Mouse (Mus musculus) MEL (cell line): ENCODE data around the gene Mbnl1. TPM values are rescaled to one million over a fixed set of nuclear protein-coding genes. Genes with fewer than 3 reads are reported as not detected.

ENCODE experiments used
- DNase-seq: peaks from one replicate; pipeline ENCODE4 v3.0.0; 2011; ENCODE audit warnings: low read depth, low spot score
- H3K27ac ChIP-seq: 2 replicates; pipeline ENCODE4 v1.5.1; 2012; ENCODE audit warnings: low read depth, mild to moderate bottlenecking, control low read depth, low read length, moderate library complexity; ENCODE audit not compliant: control insufficient read depth
- H3K27me3 ChIP-seq, 2 experiments: fragments of 150-350 bp in 1 of 2; sonication (generic) in 1 of 2; 2 replicates each; pipeline ENCODE4 v1.6.1; 2012; ENCODE audit warnings: low read length in 2 of 2, mild to moderate bottlenecking in 2 of 2, improper control_type of control experiment in 1 of 2, moderate library complexity in 1 of 2; ENCODE audit not compliant: insufficient read depth in 2 of 2, control insufficient read depth in 1 of 2
- H3K36me3 ChIP-seq, 2 experiments: 2 replicates each; pipeline ENCODE4 v1.6.1; 2012 to 2014; ENCODE audit warnings: low read length in 2 of 2, improper control_type of control experiment in 1 of 2, inconsistent platforms in 1 of 2, mild to moderate bottlenecking in 1 of 2; ENCODE audit not compliant: insufficient read depth in 2 of 2, control insufficient read depth in 1 of 2
- H3K4me1 ChIP-seq, 2 experiments: fragments of 150-350 bp in 1 of 2; sonication (generic) in 1 of 2; 2 replicates each; pipeline ENCODE4 v1.6.1; 2012; ENCODE audit warnings: low read length in 2 of 2, improper control_type of control experiment in 1 of 2, mild to moderate bottlenecking in 1 of 2; ENCODE audit not compliant: insufficient read depth in 2 of 2, control insufficient read depth in 1 of 2
- H3K4me3 ChIP-seq, 2 experiments: fragments of 150-350 bp in 1 of 2; sonication (generic) in 1 of 2; 2 replicates each; pipeline ENCODE4 v1.5.1; 2012; ENCODE audit warnings: low read depth in 2 of 2, low read length in 2 of 2, mild to moderate bottlenecking in 2 of 2, moderate library complexity in 2 of 2, control low read depth in 1 of 2, improper control_type of control experiment in 1 of 2; ENCODE audit not compliant: control insufficient read depth in 1 of 2, insufficient read depth in 1 of 2
- H3K79me2 ChIP-seq: 2 replicates; pipeline ENCODE4 v1.6.1; 2012; ENCODE audit warnings: mild to moderate bottlenecking, low read length, moderate library complexity; ENCODE audit not compliant: control insufficient read depth, poor library complexity, insufficient read depth
- H3K9ac ChIP-seq: 2 replicates; pipeline ENCODE4 v1.6.1; 2012; ENCODE audit warnings: low read depth, mild to moderate bottlenecking, control low read depth, low read length, moderate library complexity; ENCODE audit not compliant: control insufficient read depth, poor library complexity, severe bottlenecking
- H3K9me3 ChIP-seq: fragments of 150-350 bp; sonication (generic); replicated peaks from 2 replicates; pipeline ENCODE4 v1.6.1; 2012; ENCODE audit warnings: mild to moderate bottlenecking, low read length, improper control_type of control experiment, moderate library complexity; ENCODE audit not compliant: insufficient read depth
- BHLHE40 ChIP-seq: IDR thresholded peaks from 2 replicates; pipeline ENCODE4 v1.6.1; 2012; ENCODE audit warnings: low read depth, mild to moderate bottlenecking, inconsistent platforms, low read length, improper control_type of control experiment, borderline replicate concordance
- CHD1 ChIP-seq: IDR thresholded peaks from 2 replicates; pipeline ENCODE4 v1.6.1; 2012; ENCODE audit warnings: low read depth, mild to moderate bottlenecking, inconsistent platforms, low read length, improper control_type of control experiment
- CHD2 ChIP-seq: IDR thresholded peaks from 2 replicates; pipeline ENCODE4 v1.6.1; 2011; ENCODE audit warnings: low read length, improper control_type of control experiment
- CTCF ChIP-seq, 3 experiments: IDR thresholded peaks in 2 of 3; conservative IDR thresholded peaks in 1 of 3; 2 replicates each; pipeline ENCODE4 v1.5.1; 2011 to 2012; ENCODE audit warnings: low read length in 3 of 3, low read depth in 2 of 3, mild to moderate bottlenecking in 2 of 3, improper control_type of control experiment in 1 of 3, inconsistent platforms in 1 of 3, mixed read lengths in 1 of 3, moderate library complexity in 1 of 3; ENCODE audit not compliant: control insufficient read depth in 1 of 3, insufficient read depth in 1 of 3, poor library complexity in 1 of 3, severe bottlenecking in 1 of 3
- ELF1 ChIP-seq: IDR thresholded peaks from 2 replicates; pipeline ENCODE4 v1.6.1; 2014; ENCODE audit warnings: low read depth, mild to moderate bottlenecking, inconsistent platforms, low read length, improper control_type of control experiment, moderate library complexity
- ETS1 ChIP-seq: IDR thresholded peaks from 2 replicates; pipeline ENCODE4 v1.6.1; 2012; ENCODE audit warnings: low read depth, mild to moderate bottlenecking, inconsistent platforms, low read length, improper control_type of control experiment, moderate library complexity
- GATA1 ChIP-seq: IDR thresholded peaks from 2 replicates; pipeline ENCODE4 v1.6.1; 2011; ENCODE audit warnings: low read depth, low read length, improper control_type of control experiment
- HCFC1 ChIP-seq: IDR thresholded peaks from 2 replicates; pipeline ENCODE4 v1.6.1; 2012; ENCODE audit warnings: low read depth, mild to moderate bottlenecking, inconsistent platforms, low read length, improper control_type of control experiment, moderate library complexity
- KAT2A ChIP-seq: conservative IDR thresholded peaks from 2 replicates; pipeline ENCODE4 v1.6.1; 2012; ENCODE audit warnings: low read depth, low read length, improper control_type of control experiment, inconsistent platforms
- MAZ ChIP-seq: IDR thresholded peaks from 2 replicates; pipeline ENCODE4 v1.6.1; 2012; ENCODE audit warnings: low read depth, mild to moderate bottlenecking, inconsistent platforms, low read length, improper control_type of control experiment
- MXI1 ChIP-seq: IDR thresholded peaks from 2 replicates; pipeline ENCODE4 v1.6.1; 2011; ENCODE audit warnings: mild to moderate bottlenecking, low read depth, low read length, improper control_type of control experiment
- MYB ChIP-seq: IDR thresholded peaks from 2 replicates; pipeline ENCODE4 v1.6.1; 2011; ENCODE audit warnings: mild to moderate bottlenecking, low read depth, low read length, improper control_type of control experiment
- MYC ChIP-seq: IDR thresholded peaks from 2 replicates; pipeline ENCODE4 v1.6.1; 2011; ENCODE audit warnings: low read depth, mild to moderate bottlenecking, low read length, improper control_type of control experiment, moderate library complexity
- NRF1 ChIP-seq: IDR thresholded peaks from 2 replicates; pipeline ENCODE4 v1.6.1; 2014; ENCODE audit warnings: low read depth, mild to moderate bottlenecking, inconsistent platforms, low read length, improper control_type of control experiment, moderate library complexity; ENCODE audit not compliant: poor library complexity, insufficient read depth, severe bottlenecking
- POLR2A ChIP-seq, 2 experiments: IDR thresholded peaks; 2 replicates each; pipeline ENCODE4 v1.6.1; 2011 to 2012; ENCODE audit warnings: low read length in 2 of 2, mild to moderate bottlenecking in 2 of 2, control low read depth in 1 of 2, improper control_type of control experiment in 1 of 2, low read depth in 1 of 2, moderate library complexity in 1 of 2; ENCODE audit not compliant: control insufficient read depth in 1 of 2, insufficient read depth in 1 of 2, poor library complexity in 1 of 2
- RCOR1 ChIP-seq: IDR thresholded peaks from 2 replicates; pipeline ENCODE4 v1.6.1; 2012; ENCODE audit warnings: low read depth, mild to moderate bottlenecking, inconsistent platforms, low read length, improper control_type of control experiment
- SMC3 ChIP-seq: IDR thresholded peaks from 2 replicates; pipeline ENCODE4 v1.6.1; 2011; ENCODE audit warnings: low read depth, low read length, improper control_type of control experiment
- TBP ChIP-seq: IDR thresholded peaks from 2 replicates; pipeline ENCODE4 v1.8.0; 2011; ENCODE audit warnings: low read depth, low read length, improper control_type of control experiment
- TCF12 ChIP-seq: IDR thresholded peaks from 2 replicates; pipeline ENCODE4 v1.6.1; 2014; ENCODE audit warnings: low read depth, mild to moderate bottlenecking, inconsistent platforms, low read length, improper control_type of control experiment, moderate library complexity
- UBTF ChIP-seq: IDR thresholded peaks from 2 replicates; pipeline ENCODE4 v1.6.1; 2012; ENCODE audit warnings: low read depth, mild to moderate bottlenecking, inconsistent platforms, low read length, improper control_type of control experiment, moderate library complexity, borderline replicate concordance; ENCODE audit not compliant: insufficient read depth
- ZC3H11A ChIP-seq: IDR thresholded peaks from 2 replicates; pipeline ENCODE4 v1.6.1; 2012; ENCODE audit warnings: low read depth, mild to moderate bottlenecking, inconsistent platforms, low read length, improper control_type of control experiment
- ZKSCAN1 ChIP-seq: IDR thresholded peaks from 2 replicates; pipeline ENCODE4 v1.6.1; 2012; ENCODE audit warnings: low read depth, mild to moderate bottlenecking, inconsistent platforms, low read length, improper control_type of control experiment, moderate library complexity
- ZMIZ1 ChIP-seq: IDR thresholded peaks from 2 replicates; pipeline ENCODE4 v1.6.1; 2012; ENCODE audit warnings: low read depth, mild to moderate bottlenecking, inconsistent platforms, low read length, improper control_type of control experiment, moderate library complexity
- ZNF384 ChIP-seq: IDR thresholded peaks from 2 replicates; pipeline ENCODE4 v1.6.1; 2012; ENCODE audit warnings: low read depth, mild to moderate bottlenecking, inconsistent platforms, low read length, improper control_type of control experiment
- polyA plus RNA-seq, 2 experiments: library from polyadenylated mRNA; stranded (reverse) in 1 of 2; unstranded in 1 of 2; fragments of >175 nt in 1 of 2; fragments of >200 nt in 1 of 2; gene quantifications; 2 replicates each; pipeline versions ENCODE4 v1.2.1 to v1.2.4; 2012; ENCODE audit warnings: low replicate concordance in 2 of 2, low read depth in 1 of 2; ENCODE audit not compliant: insufficient read length in 2 of 2, insufficient read depth in 1 of 2, missing spikeins in 1 of 2
- total RNA-seq: library from RNA; depleted of rRNA; stranded (reverse); fragments of 300-350 nt; gene quantifications from 2 replicates; pipeline ENCODE4 v1.2.3, GENCODE M21; 2012

Gene Mbnl1
- total and polyA plus RNA-seq, 3 experiments: 250 to 371 (median 341) TPM

- no peak overlapping the region for H3K27ac ChIP-seq
- TF ChIP-seq GATA1: no peak
- TF ChIP-seq CHD2: no peak
- TF ChIP-seq ETS1: no peak
- TF ChIP-seq ZMIZ1: no peak
- no peak for TF ChIP-seq CTCF (IDR thresholded peaks at IDR 0.05 in 2 of 3, conservative IDR thresholded peaks at IDR 0.05 in 1 of 3; ENCODE audit: control insufficient read depth in 1 of 3, insufficient read depth in 1 of 3, low read depth in 2 of 3, low read length in 3 of 3, poor library complexity in 1 of 3, severe bottlenecking in 1 of 3)
- no peak for TF ChIP-seq ELF1
- TF ChIP-seq MAZ: no peak
- no peak for TF ChIP-seq ZC3H11A
- TF ChIP-seq MYC: no peak
- no peak for TF ChIP-seq TBP
- TF ChIP-seq HCFC1: no peak
- no peak for TF ChIP-seq SMC3
- TF ChIP-seq UBTF: no peak
- TF ChIP-seq NRF1: no peak
- TF ChIP-seq ZKSCAN1: no peak
- TF ChIP-seq CHD1: no peak
- TF ChIP-seq MYB: no peak
- TF ChIP-seq POLR2A (IDR thresholded peaks at IDR 0.05; ENCODE audit: control insufficient read depth in 1 of 2, insufficient read depth in 1 of 2, low read depth in 1 of 2, low read length in 2 of 2, poor library complexity in 1 of 2): no peak
- no peak for TF ChIP-seq RCOR1
- TF ChIP-seq ZNF384: no peak
- H3K27me3 ChIP-seq: no peaks in the 10 kb centered on the region
- no peaks in the 10 kb centered on the region for H3K9me3 ChIP-seq
- H3K4me1 ChIP-seq: peaks cover 32 to 37% of the 10 kb centered on the region in 2 experiments
- no peak overlapping the region for H3K4me3 ChIP-seq
- H3K9ac ChIP-seq: no peak overlapping the region
- H3K79me2 ChIP-seq: peaks cover 47% of the 10 kb centered on the region
- peaks cover 3 to 70% of the 10 kb centered on the region in 2 experiments for H3K36me3 ChIP-seq
- no peak for DNase-seq
Observed at GRCm38 (mm10) chr3:60576366-60577046, 103.9 kb downstream of the Mbnl1 start.

- no peak for DNase-seq
- H3K4me1 ChIP-seq: peaks cover 18 to 29% of the 10 kb centered on the region in 2 experiments
Observed at GRCm38 (mm10) chr3:60579880-60580279, 107.2 kb downstream of the Mbnl1 start.

More at GRCm38 (mm10) chr3:60579880-60580279, 107.2 kb downstream of the Mbnl1 start:
- Histone ChIP-seq H3K79me2 (peaks cover 45% of the 10 kb centered on the region), H3K27ac (peak overlapping the region; percentile 19), H3K9me3 (no peaks in the 10 kb centered on the region), H3K36me3 (peaks cover 3 to 55% of the 10 kb centered on the region in 2 experiments), H3K9ac (no peak overlapping the region), H3K27me3 (no peaks in the 10 kb centered on the region), H3K4me3 (no peak overlapping the region)
- TF ChIP-seq BHLHE40 (no peak), MAZ (no peak), ZC3H11A (no peak), MYC (no peak), POLR2A (IDR thresholded peaks at IDR 0.05; ENCODE audit: control insufficient read depth in 1 of 2, insufficient read depth in 1 of 2, low read depth in 1 of 2, low read length in 2 of 2, poor library complexity in 1 of 2) (no peak), GATA1 (no peak), CTCF (IDR thresholded peaks at IDR 0.05 in 2 of 3, conservative IDR thresholded peaks at IDR 0.05 in 1 of 3; ENCODE audit: control insufficient read depth in 1 of 3, insufficient read depth in 1 of 3, low read depth in 2 of 3, low read length in 3 of 3, poor library complexity in 1 of 3, severe bottlenecking in 1 of 3) (no peak), ETS1 (no peak), ZKSCAN1 (no peak), KAT2A (no peak), TCF12 (no peak), MXI1 (no peak), CHD1 (no peak), RCOR1 (no peak), HCFC1 (no peak)
